Mouse (Mus musculus): Measurements from ENCODE around the gene Tent4b.

The Tent4b gene

DNA sequence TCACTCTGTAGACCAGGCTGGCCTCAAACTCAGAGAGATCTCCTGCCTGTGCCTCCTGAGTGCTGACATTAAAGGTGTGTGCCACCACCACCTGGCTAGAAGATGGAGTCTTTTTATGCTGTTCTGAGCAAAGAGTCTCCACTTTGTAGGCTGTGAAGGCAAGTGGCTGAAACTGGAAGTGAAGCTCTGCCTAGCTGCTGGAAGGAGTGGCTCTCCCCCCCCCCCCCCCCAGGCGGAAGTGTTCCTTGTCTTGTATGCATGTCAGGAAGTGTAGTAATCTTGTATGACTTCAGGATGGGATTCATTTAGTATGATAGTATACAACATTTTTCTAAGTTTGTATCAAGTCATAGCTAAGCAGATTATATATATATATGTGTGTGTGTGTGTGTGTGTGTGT lies 29.8 kb downstream of the Tent4b start:
- DNase-seq: no peak

DNA sequence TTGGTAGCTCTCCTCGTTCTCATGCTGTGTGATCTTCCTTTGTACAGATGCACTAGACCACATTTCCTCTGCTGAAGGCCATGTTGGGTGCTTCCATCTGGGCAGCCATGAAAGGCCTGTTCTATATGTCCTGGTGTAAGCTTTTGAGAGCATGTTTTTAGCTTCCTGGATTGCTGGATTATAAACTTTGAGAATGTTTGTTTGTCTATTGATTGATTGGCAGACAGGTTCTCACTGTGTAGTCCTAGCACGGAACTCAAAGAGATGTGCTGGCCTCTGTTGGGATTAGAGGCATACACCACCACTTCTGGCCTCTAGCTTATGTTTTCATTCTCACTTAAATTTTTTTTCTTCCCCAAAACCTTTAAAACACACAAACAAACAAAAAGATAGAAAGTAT lies 37.7 kb downstream of the Tent4b start:
- no peak for DNase-seq

- no peak for DNase-seq
Measured at GRCm38 (mm10) chr8:88237606-88238005, 38.6 kb downstream of the Tent4b start.

DNA sequence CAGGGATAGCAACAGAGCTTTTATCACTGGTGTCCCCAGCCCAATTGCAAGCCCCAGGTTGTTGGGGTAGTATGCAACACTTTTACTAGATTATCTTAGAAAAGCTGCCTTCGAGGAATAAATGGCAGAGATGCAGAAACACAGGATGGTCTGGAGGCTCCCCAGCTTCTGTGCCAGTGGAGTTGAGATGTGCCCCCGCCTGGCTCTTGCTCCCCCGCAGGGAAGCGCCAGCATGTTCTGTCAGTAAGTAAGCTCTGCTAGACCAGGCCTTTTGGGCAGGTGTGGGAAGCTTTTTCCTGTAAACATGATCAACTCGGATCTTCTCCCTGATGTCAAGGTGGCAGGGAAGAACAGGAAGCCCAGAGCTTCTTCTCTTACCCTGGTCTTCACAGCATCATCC lies 40.3 kb downstream of the Tent4b start:
- no peak for DNase-seq

- DNase-seq: no peak
Measured at GRCm38 (mm10) chr8:88241871-88242270, 42.9 kb downstream of the Tent4b start.

GRCm38 (mm10) chr8:88244298-88244697 lies 45.3 kb downstream of the Tent4b start:
- DNase-seq: peak; percentile 29

DNA sequence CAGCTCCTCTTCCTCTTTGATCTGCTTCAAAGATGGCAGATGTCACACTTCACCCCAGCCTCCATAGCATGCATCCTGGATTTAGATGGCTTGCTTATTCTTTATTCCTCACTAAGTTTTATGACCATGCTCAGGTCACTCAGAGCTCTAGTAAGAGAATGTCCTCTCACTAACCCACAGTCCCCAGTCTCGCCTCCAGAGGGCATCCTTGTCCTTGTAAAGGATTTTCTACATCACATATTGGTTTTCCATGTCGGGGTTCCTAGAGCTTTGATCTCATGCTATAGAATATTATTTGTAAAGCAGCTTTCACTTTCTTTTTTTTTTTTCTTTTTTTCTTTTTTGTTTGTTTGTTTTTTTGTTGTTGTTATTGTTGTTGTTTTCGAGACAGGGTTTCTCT lies 53.8 kb downstream of the Tent4b start:
- peak; percentile 56 for DNase-seq

DNA sequence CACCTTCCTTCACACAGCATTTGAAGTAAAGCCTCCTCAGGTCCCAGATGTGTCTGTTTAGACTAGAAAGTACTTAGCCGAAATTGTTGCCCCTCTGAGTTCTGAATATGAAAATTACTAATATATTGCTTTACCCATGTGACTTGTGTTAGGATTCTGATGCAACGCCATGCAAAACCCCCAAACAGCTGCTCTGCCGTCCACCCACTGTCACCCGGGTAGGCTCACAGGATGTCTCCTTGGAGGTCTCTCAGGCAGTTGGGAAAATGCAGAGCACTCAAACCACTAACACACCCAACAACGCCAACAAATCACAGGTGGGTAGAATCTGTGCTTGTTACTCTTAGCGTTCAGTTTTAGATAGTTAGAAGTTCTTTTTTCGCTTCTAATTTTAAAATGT lies 55.9 kb downstream of the Tent4b start:
- no peak for DNase-seq

- no peak for DNase-seq
Measured at GRCm38 (mm10) chr8:88258024-88258423, 59.0 kb downstream of the Tent4b start.

GRCm38 (mm10) chr8:88258544-88258943 lies 59.5 kb downstream of the Tent4b start:
- DNase-seq: no peak

- DNase-seq: no peak
Measured at GRCm38 (mm10) chr8:88260466-88260980, 61.5 kb downstream of the Tent4b start.

- DNase-seq: no peak
Measured at GRCm38 (mm10) chr8:88262831-88263635, 64.0 kb downstream of the Tent4b start.

DNA sequence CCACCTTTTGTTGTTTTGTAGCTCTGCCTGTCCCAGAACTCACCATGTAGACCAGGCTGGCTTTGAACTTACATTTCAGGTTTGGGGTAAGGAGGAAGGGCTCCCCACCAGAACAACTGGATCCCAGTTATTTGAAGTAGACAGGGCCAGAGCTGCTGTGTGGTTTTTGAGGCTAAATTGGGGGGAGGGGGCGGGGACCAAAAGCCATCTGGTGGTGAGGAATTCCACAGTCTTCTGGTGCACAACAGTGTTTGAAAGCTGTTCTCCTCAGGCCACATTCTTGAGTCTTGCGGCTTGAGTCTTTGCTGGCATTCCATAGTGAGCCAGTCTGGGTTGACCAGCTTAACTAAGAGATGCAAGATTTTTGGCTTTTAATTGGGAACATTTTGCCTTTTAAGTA lies 66.5 kb downstream of the Tent4b start:
- no peak for DNase-seq

DNA sequence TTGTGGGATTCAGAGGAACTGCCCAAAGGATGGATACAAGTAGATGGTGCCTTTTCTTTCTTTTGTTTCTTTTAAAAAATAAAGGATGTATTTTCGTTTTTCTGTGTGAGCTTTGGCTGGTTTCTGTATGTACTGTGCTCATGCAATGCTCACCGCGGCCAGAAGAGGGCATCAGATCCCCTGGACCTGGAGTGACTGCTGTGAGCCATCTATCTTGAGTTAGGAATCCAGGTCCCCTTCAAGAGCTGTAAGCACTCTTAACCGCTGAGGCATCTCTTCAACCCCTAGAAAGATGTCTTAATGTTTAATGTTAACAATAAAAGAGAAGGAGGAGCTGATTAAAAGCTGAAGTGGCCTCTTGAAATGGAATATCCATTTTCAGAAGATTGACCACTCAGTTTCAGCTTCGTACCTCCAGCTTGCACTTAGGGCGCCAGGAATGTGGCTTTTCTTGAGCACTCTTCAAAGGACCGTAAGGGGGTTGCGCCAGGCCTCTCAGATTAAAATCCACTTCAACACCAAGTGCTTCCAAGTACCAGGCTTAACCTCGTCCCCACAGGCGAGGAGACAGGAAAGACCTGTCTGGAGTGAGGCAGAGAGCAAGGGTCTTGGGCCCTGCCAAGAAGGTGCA lies 67.3 kb downstream of the Tent4b start:
- peak; percentile 93 for DNase-seq

GRCm38 (mm10) chr8:88266801-88267403 lies 67.9 kb downstream of the Tent4b start:
- DNase-seq: no peak

DNA sequence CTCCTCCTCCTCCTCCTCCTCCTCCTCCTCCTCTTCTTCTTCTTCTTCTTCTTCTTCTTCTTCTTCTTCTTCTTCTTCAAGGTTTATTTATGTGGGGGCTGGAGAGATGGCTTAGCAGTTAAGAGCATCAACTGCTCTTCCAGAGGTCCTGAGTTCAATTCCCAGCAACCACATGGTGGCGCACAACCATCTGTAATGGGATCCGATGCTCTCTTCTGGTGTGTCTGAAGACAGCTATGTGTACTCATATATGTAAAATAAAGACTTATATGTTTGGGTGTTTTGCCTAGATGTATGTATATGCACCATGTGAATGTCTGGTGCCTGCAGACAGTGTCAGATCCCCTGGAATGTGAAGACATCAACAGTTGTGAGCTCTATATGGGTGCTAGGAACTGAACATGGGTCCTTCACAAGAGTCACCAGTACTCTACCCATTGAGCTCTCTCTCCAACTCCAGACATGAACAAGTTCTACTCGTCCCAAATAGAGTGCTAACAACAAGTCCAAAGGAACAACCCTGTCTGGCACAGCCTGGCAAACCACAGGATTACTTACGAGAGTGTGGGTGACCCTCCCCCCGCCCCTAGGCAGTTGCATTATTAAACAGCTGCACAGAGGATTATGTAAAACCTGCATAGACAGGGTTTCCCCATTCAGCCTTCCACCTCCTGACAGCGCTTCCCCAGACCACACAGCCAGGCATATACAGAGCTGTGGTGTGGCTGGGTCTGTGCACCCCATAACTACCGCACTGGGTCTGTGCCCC lies 70.3 kb downstream of the Tent4b start:
- DNase-seq: no peak

GRCm38 (mm10) chr8:88270086-88270485 lies 71.1 kb downstream of the Tent4b start:
- no peak for DNase-seq

DNA sequence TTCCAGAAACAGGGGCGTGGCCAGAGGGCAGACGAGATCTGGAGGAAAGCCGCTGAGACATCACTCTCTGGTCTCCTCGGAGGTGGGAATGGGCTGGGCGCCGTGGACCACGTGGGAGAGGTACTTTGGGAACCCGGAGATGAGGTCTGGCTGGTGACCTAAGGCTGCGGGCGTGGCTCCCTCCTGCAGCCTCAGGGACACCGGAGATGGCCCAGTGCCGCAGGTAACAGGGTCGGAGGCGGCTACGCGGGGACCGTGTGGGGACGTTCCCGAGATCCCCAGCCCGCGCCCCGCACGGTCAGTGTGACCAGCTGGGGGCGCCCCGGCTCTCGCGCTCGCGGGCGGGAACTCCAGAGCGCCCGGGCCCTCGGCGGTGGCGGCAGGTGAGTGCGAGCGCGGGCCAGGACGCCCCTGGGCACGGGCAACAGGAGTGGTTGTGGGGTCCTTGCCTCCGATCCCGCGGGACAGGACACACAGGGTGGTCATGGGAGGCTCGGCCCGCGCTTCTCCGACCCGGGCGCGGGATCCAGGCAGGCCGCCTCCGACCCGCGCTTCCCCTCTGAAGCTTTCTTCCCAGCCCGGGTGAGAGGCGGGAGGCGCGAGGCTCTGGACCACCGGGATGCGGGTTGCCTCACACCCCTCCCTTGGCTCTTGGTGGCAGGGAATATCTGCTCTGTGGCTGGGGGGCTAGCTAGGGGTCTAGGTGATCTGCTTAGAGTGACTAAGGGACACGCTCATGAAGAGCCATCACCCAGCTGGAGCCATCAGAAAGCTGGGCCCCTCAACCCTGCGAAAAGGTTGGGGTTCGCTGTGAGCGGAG lies 73.4 kb downstream of the Tent4b start, which contains the start of gene Adcy7:
Adcy7 (plus strand) TSS at position 173 of the 820 bp plus-strand sequence.
- peak; percentile 67 for DNase-seq

- no peak for DNase-seq
Measured at GRCm38 (mm10) chr8:88273051-88273430, 74.0 kb downstream of the Tent4b start.

DNA sequence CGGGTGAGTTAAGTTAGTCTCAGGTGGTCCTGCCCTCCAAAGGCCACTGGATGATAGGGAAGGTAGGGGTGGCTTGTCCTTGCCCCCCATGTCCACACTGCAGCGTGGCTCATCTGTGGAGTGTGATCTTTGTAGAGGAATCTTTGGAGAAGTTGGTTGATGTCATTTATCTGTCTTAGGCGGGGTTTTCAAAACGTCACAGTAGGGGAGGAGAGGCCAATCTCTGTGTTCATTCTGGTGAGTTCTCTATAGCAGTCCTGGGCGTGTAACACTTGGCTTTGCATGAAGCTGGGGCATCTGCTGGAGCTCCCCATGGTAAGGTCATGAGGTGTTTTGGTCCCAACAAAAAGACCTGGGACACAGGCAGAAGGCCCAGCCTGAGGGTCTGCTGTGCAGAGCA lies 75.1 kb downstream of the Tent4b start:
- DNase-seq: no peak

- DNase-seq: no peak
Measured at GRCm38 (mm10) chr8:88279220-88279619, 80.2 kb downstream of the Tent4b start.

- DNase-seq: no peak
Measured at GRCm38 (mm10) chr8:88279670-88280069, 80.7 kb downstream of the Tent4b start.
